Mouse (Mus musculus) kidney, embryonic 15.5 days (tissue): ENCODE results near the gene Zfp663. TPM values are rescaled to one million over a fixed set of nuclear protein-coding genes. Genes with fewer than 3 reads are reported as not detected.

ENCODE experiments used
- ATAC-seq: fragments of 200-750 bp; cut with Nextera tagmentation; replicated peaks from 2 replicates; pipeline ENCODE4 v1.8.0; 2017; ENCODE audit warnings: moderate TSS enrichment; ENCODE audit not compliant: low FRiP score
- H3K27ac ChIP-seq: fragments of 300-500 bp; sonication (generic); 2 replicates; pipeline ENCODE4 v1.5.1; 2015; ENCODE audit warnings: mild to moderate bottlenecking, inconsistent platforms
- H3K27me3 ChIP-seq: fragments of 300-500 bp; sonication (generic); 2 replicates; pipeline ENCODE4 v1.6.1; 2015; ENCODE audit warnings: inconsistent platforms
- H3K36me3 ChIP-seq: fragments of 300-500 bp; sonication (generic); 2 replicates; pipeline ENCODE4 v1.6.1; 2015; ENCODE audit warnings: inconsistent platforms
- H3K4me1 ChIP-seq: fragments of 300-500 bp; sonication (generic); 2 replicates; pipeline ENCODE4 v1.6.1; 2015; ENCODE audit warnings: inconsistent platforms
- H3K4me2 ChIP-seq: fragments of 300-500 bp; sonication (generic); 2 replicates; pipeline ENCODE4 v1.6.1; 2015; ENCODE audit warnings: moderate library complexity, mild to moderate bottlenecking, inconsistent platforms
- H3K4me3 ChIP-seq: fragments of 300-500 bp; sonication (generic); replicated peaks from 2 replicates; pipeline ENCODE4 v1.5.1; 2015; ENCODE audit warnings: mild to moderate bottlenecking, inconsistent platforms
- H3K9ac ChIP-seq: fragments of 300-500 bp; sonication (generic); 2 replicates; pipeline ENCODE4 v1.6.1; 2015; ENCODE audit warnings: mild to moderate bottlenecking, inconsistent platforms
- H3K9me3 ChIP-seq: fragments of 300-500 bp; sonication (generic); replicated peaks from 2 replicates; pipeline ENCODE4 v1.6.1; 2016; ENCODE audit warnings: inconsistent platforms
- WGBS: fragments of 180-500 bp; shearing (Covaris S2); methylation state at CpG from one replicate; pipeline ENCODE4 v1.1.7; 2015; ENCODE audit warnings: mixed read lengths; 5-methylcytosine and 5-hydroxymethylcytosine counted together
- polyA plus RNA-seq: library from polyadenylated mRNA; unstranded; fragments of >200 nt; fragmentation: Nextera tagmentation; extraction: Ambion mirVana; gene quantifications from 2 replicates; pipeline ENCODE4 v1.2.1, GENCODE M21; 2015

Gene Zfp663
- polyA plus RNA-seq, 1 experiment from 2014 or later: 1.1 TPM

DNA sequence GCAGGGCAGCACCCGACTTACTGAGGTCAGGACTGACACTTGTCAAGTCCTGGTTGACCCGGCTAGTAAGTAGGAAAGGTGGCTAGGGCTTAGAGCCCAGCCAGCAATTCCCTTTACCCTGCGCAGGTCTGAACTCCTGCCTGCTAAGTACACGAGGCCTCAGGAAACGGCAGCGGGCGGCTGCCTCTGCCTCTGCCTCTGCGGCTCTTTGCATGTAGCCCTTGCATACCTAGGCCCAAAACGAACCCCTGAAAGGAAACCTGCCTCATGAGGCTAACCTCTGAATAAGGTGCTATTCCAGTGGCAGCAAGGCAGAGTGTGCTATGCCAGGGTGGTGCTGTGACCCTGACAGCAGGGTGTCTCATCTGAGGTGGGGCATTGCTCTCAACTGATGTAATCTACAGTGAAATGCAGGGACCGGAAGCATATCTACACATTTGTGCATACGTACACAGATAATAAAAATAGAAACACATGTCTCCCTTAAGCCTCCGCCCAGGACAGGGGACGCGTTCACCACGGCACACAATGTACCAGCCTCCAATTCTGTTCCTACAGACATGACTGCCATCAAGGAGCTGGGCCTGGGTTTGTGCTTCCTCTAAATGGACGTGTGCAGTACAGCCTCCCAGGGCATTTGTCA lies 50.8 kb downstream of the Zfp663 start:
- Histone ChIP-seq H3K4me3 (no peak overlapping the region), H3K4me2 (no peak overlapping the region), H3K27ac (peak overlapping the region; percentile 83), H3K4me1 (peaks cover 97% of the 10 kb centered on the region), H3K27me3 (no peaks in the 10 kb centered on the region), H3K9ac (no peak overlapping the region), H3K36me3 (peaks cover 29% of the 10 kb centered on the region), H3K9me3 (no peaks in the 10 kb centered on the region)
- 47% methylated on average over 16 of the region's 16 CpGs for WGBS
- no peak for ATAC-seq

DNA sequence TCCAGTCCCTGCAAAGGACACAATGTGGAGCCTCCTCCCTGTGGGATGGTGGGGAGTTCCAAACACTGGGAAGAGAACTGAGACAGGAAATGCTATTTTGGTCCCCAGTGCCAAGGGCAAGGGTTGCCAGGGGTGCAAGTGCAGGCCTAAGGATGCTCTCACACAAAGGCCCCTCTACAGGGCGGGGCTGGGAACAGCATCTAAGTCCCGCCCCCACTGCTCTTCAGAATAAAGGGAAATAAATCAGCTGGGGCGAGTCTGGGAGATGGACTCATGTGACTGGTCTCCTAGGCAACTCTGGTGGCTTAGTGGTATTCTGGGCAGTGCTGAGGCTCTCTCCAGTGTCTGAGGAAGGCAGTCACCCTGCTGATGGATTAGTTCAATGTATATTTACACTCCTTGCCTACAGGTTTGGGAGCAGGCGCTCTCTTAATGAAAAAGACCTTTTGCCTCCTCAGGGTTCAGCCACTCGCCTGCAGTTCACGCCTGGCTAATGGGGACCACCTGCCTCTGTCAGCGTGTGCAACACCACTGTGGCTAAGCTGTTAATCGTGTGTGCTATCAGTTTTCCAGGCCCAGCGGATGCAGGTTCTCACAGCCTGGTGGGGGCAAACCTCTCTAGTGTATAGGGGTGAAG lies 51.6 kb downstream of the Zfp663 start:
- Histone ChIP-seq H3K9me3 (no peaks in the 10 kb centered on the region), H3K27ac (peak overlapping the region; percentile 83), H3K4me1 (peaks cover 93% of the 10 kb centered on the region), H3K4me2 (peak overlapping the region; percentile 5; the same call in 1 of the 2 replicates), H3K27me3 (no peaks in the 10 kb centered on the region), H3K36me3 (peaks cover 37% of the 10 kb centered on the region), H3K9ac (no peak overlapping the region), H3K4me3 (no peak overlapping the region)
- ATAC-seq: peak; percentile 78
- WGBS: 13% methylated on average over 9 of the region's 9 CpGs

DNA sequence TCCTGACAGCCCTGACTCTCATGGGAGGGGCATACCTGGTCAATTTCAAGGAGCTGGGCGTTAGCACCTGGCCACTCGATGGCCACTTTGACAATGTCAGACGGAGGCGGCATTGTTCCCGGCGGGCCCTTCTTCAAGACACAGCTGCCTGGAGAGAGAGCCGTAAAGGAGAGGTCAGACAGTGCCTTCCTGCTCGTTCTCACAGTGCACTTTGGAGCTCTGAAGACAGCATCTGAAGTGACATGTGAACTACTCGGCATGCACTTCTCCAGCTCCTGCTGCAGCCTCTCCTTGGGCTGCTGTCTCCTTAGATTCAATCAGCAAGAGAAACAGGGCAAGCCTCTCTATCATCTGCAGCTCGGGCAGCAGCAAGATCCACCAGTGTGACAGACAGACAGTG lies 52.3 kb downstream of the Zfp663 start:
- Histone ChIP-seq H3K36me3 (peaks cover 44% of the 10 kb centered on the region), H3K9ac (no peak overlapping the region), H3K4me3 (no peak overlapping the region), H3K27me3 (no peaks in the 10 kb centered on the region), H3K27ac (peak overlapping the region; percentile 83), H3K4me2 (0 out of 2 replicates have a peak overlapping the region, but pooled peaks have one; percentile 5), H3K4me1 (peaks cover 92% of the 10 kb centered on the region), H3K9me3 (no peaks in the 10 kb centered on the region)
- WGBS: 41% methylated on average over 10 of the region's 10 CpGs
- no peak for ATAC-seq

DNA sequence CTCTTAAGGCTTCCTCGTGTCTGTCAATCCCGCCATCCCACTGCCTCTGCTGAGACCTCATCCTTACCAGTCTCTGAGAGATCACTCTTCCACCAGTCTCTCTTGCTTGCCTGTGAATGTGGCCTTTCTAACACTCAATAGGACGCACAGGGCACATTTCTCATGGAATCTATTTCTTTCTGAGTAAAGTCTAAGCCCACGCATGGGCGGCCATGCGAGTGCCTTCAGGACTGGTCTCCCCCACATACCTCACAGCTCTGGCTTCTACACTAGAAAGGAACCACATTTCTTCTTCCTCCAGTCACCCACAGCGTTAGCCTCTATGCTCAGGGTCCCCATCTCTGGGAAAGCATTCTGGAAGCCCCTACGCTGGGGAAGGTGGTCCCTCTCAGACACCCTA lies 54.3 kb downstream of the Zfp663 start:
- peak; percentile 43; the same call in 1 of the 2 replicates for ATAC-seq
- Histone ChIP-seq H3K4me3 (no peak overlapping the region), H3K9me3 (no peaks in the 10 kb centered on the region), H3K4me1 (peaks cover 91% of the 10 kb centered on the region), H3K36me3 (peaks cover 64% of the 10 kb centered on the region), H3K27me3 (no peaks in the 10 kb centered on the region), H3K4me2 (no peak overlapping the region), H3K27ac (peak overlapping the region; percentile 77), H3K9ac (no peak overlapping the region)
- 42% methylated on average over 8 of the region's 8 CpGs for WGBS

DNA sequence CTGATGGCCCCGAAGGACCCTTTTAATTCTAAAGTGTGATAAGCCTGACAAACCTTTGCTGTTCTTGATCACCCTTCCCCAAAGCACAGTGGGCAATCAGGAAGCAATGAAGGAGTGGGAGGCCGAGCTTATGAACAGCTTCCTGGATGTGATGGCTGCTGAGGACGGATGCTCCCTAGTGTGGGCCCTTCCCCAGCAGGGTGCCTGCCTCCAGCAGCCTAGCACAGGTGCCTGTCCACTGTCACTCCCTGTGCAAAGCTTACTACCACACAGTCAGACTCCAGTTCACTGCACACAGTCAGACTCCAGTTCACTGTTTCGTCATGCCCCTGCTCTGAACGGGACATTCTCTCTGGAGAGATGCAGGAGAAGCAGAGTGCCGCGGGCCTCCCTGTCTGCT lies 56.1 kb downstream of the Zfp663 start:
- H3K27me3 ChIP-seq: no peaks in the 10 kb centered on the region
- 50% methylated on average over 7 of the region's 7 CpGs for WGBS
- no peak overlapping the region for H3K9ac ChIP-seq
- no peak overlapping the region for H3K27ac ChIP-seq
- H3K9me3 ChIP-seq: no peaks in the 10 kb centered on the region
- H3K4me1 ChIP-seq: peaks cover 81% of the 10 kb centered on the region
- no peak overlapping the region for H3K4me3 ChIP-seq
- no peak overlapping the region for H3K4me2 ChIP-seq
- ATAC-seq: no peak
- H3K36me3 ChIP-seq: peaks cover 81% of the 10 kb centered on the region

DNA sequence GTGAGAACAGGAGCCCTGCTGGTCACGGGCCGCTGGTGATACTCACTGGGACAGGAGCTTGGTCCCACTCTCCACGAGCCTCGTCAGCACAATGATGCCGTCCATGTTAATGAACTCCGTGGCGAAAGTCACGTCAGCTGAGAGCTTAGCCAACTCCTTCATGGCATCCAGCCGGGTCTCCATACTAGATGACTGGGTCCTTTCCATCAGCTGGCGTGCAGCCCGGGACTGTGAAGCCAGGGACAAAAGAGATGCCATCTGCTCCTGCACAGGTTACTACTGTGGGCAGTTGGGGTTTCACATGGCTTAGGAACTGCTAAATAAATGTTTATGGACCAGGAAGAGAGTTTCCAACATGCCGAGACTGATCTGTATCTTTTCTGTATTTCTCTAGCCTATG lies 57.0 kb downstream of the Zfp663 start:
- ATAC-seq: no peak
- H3K27me3 ChIP-seq: no peaks in the 10 kb centered on the region
- H3K4me3 ChIP-seq: no peak overlapping the region
- H3K36me3 ChIP-seq: peaks cover 89% of the 10 kb centered on the region
- H3K4me1 ChIP-seq: peaks cover 76% of the 10 kb centered on the region
- no peak overlapping the region for H3K4me2 ChIP-seq
- no peak overlapping the region for H3K9ac ChIP-seq
- H3K9me3 ChIP-seq: no peaks in the 10 kb centered on the region
- 70% methylated on average over 12 of the region's 12 CpGs for WGBS
- no peak overlapping the region for H3K27ac ChIP-seq

DNA sequence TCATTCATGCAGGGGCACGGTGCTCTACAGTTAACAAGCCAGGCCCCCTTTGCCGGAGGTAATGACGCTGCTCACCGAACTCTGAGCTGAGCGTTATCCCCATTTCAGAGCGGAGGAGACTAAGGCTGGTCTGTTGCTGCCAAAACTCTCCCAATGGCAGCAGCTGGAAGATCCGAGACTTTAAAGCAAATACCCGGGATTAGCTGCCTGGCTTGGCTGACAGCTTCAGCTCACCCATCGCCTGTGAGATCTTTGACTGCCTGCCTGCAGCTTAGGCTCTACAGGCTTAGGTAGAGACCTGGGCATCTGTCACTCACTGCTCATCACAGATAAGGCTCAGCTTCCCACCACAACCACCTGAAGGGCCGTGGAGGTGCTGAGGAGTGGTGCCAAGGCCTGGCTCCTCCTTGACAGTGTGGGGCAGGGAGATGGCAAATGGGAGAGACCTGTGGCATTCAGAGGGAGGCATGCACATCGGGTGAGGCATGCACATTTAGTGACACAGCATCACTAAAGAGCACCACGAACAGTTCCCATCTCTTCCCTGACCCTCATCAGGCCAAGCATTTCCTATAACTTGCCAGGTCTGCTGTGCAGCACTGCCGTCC lies 57.6 kb downstream of the Zfp663 start:
- H3K4me2 ChIP-seq: peak overlapping the region; percentile 1; the same call in 1 of the 2 replicates
- H3K27me3 ChIP-seq: no peaks in the 10 kb centered on the region
- peaks cover 70% of the 10 kb centered on the region for H3K4me1 ChIP-seq
- H3K27ac ChIP-seq: peak overlapping the region; percentile 48
- H3K4me3 ChIP-seq: no peak overlapping the region
- ATAC-seq: no peak
- H3K9me3 ChIP-seq: no peaks in the 10 kb centered on the region
- H3K9ac ChIP-seq: no peak overlapping the region
- WGBS: 59% methylated on average over 13 of the region's 13 CpGs
- peaks cover 95% of the 10 kb centered on the region for H3K36me3 ChIP-seq

DNA sequence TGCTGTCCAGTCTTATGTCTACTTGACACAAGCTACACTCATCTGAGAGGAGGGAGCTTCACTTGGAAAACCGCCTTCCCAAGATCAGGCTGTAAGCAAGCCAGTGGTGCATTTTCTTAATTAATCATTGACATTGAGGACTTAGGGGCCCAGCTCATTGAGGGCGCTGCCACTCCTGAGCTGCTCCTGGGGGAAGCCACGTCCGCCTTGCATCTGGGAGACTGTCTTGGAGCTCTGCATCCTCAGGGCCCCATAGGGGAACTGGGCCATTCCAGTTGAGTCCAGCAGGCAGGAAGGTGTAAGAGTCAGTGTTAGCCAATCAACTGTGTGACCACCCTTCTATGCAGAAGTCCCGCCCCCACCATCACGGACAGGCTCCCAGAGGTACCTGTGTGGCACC lies 60.7 kb downstream of the Zfp663 start:
- Histone ChIP-seq H3K36me3 (peaks cover 94% of the 10 kb centered on the region), H3K27me3 (no peaks in the 10 kb centered on the region), H3K4me1 (peaks cover 45% of the 10 kb centered on the region), H3K27ac (peak overlapping the region; percentile 73), H3K9me3 (no peaks in the 10 kb centered on the region), H3K4me3 (no peak overlapping the region), H3K9ac (no peak overlapping the region), H3K4me2 (no peak overlapping the region)
- ATAC-seq: peak; percentile 68
- WGBS: 71% methylated on average over 6 of the region's 6 CpGs

DNA sequence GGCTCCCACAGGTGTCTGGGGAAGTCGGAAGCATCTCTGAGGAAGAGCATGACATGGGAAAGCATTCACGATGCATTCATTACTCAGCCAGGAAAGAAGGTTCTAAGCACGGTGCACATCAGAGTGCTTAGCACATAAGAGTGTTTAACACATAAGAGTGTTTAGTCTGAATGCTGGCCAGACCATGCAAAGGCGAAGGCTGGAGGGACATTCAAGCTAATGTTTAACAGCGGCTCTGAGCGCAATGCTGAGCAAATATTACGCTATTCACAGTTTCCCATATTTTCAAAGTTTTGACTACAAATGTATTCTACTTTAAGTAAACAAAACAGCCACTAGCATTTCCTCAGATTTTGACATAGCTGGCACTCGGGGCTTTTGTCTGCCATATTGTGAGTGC lies 63.1 kb downstream of the Zfp663 start:
- H3K27ac ChIP-seq: 0 out of 2 replicates have a peak overlapping the region, but pooled peaks have one; percentile 29
- H3K9me3 ChIP-seq: no peaks in the 10 kb centered on the region
- no peaks in the 10 kb centered on the region for H3K27me3 ChIP-seq
- H3K36me3 ChIP-seq: peaks cover 94% of the 10 kb centered on the region
- WGBS: 87% methylated on average over 8 of the region's 8 CpGs
- H3K4me1 ChIP-seq: peaks cover 25% of the 10 kb centered on the region
- no peak overlapping the region for H3K4me2 ChIP-seq
- no peak overlapping the region for H3K9ac ChIP-seq
- no peak for ATAC-seq
- no peak overlapping the region for H3K4me3 ChIP-seq

DNA sequence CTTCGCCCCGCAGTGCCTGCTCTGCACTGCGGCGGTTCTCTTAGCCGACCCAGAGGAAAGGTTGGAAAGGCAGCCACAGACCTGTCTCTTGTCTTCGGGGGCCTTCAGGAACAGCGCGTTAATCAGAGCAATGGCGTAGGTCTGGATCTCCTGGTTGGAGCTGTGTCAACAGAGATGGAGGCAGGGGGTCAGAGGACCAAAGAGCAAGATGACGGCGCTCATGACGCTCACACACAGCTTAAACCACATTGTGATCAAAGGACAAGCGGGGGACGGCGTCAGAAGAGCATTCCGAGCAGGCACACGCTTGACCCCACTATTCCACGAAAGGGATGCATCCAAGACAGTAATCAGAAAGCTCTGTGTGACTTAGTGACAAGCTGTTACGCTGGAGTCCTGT lies 63.7 kb downstream of the Zfp663 start:
- H3K27ac ChIP-seq: 0 out of 2 replicates have a peak overlapping the region, but pooled peaks have one; percentile 29
- no peaks in the 10 kb centered on the region for H3K27me3 ChIP-seq
- H3K4me1 ChIP-seq: peaks cover 20% of the 10 kb centered on the region
- no peaks in the 10 kb centered on the region for H3K9me3 ChIP-seq
- H3K4me2 ChIP-seq: no peak overlapping the region
- ATAC-seq: no peak
- H3K4me3 ChIP-seq: no peak overlapping the region
- peaks cover 93% of the 10 kb centered on the region for H3K36me3 ChIP-seq
- no peak overlapping the region for H3K9ac ChIP-seq
- 87% methylated on average over 19 of the region's 19 CpGs for WGBS

DNA sequence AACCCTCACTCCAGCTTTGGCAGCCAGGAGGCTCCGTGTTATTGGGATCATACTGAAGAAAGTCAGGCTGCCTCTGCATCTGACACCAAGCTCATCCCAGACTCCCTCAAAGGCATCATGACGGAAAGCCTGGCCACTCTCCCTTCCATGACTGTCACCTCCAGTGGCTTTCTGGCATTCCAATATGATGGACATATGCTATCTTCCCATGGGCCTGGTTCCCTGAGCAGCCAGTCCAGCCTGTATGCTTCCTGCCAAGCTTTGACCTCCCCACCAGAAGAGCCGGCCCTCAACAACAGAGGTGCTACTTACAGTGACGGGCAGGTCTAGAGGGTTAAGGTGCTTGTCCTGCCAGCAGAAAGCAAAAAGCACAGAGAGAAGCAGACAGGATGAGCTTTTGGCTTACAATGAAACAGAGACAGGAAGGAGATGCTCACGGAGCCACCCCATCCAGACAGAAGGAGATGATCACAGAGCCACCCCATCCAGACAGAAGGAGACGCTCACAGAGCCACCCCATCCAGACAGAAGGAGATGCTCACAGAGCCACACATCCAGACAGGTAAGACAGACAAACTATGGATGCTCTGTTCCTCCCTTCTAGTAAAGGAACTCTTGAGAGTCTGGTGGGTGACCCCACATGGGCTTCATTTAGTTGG lies 65.0 kb downstream of the Zfp663 start:
- ATAC-seq: no peak
- Histone ChIP-seq H3K9me3 (no peaks in the 10 kb centered on the region), H3K36me3 (peaks cover 84% of the 10 kb centered on the region), H3K9ac (no peak overlapping the region), H3K4me3 (no peak overlapping the region), H3K27me3 (no peaks in the 10 kb centered on the region), H3K4me1 (peaks cover 12% of the 10 kb centered on the region), H3K4me2 (no peak overlapping the region), H3K27ac (no peak overlapping the region)
- 92% methylated on average over 6 of the region's 6 CpGs for WGBS

DNA sequence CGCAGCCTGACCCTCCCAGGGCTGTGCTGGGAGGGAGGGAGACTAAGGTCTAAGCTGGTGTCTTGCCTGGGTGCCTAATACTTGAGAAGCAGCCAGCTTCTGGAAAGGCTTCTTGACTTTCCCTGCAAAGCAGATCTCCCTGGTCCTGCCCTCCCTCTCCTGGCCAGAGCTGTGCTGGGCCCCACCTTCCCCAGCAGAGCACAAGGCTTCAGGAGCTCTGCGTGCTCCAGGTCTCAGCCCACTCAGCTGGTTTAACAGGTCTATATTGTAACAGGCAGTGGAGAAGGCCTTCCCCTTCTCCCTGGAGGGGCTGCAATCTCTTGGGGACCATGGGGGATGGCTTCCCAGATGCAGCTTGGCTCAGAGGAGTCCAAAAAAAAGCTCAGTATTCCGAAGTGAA lies 67.1 kb downstream of the Zfp663 start:
- Histone ChIP-seq H3K36me3 (peaks cover 86% of the 10 kb centered on the region), H3K4me3 (no peak overlapping the region), H3K4me1 (peaks cover 5% of the 10 kb centered on the region; the same call in 1 of the 2 replicates), H3K27ac (no peak overlapping the region), H3K9me3 (no peaks in the 10 kb centered on the region), H3K9ac (no peak overlapping the region), H3K27me3 (no peaks in the 10 kb centered on the region), H3K4me2 (no peak overlapping the region)
- 58% methylated on average over 3 of the region's 3 CpGs for WGBS
- ATAC-seq: no peak
